Mouse (Mus musculus): ENCODE measurements around the gene Thumpd3. TPM values are rescaled to one million over a fixed set of nuclear protein-coding genes. Genes with fewer than 3 reads are reported as not detected.

Gene Thumpd3
- total RNA-seq, 2 experiments from 2014 or later, result 13.6 to 14.6 TPM

DNA sequence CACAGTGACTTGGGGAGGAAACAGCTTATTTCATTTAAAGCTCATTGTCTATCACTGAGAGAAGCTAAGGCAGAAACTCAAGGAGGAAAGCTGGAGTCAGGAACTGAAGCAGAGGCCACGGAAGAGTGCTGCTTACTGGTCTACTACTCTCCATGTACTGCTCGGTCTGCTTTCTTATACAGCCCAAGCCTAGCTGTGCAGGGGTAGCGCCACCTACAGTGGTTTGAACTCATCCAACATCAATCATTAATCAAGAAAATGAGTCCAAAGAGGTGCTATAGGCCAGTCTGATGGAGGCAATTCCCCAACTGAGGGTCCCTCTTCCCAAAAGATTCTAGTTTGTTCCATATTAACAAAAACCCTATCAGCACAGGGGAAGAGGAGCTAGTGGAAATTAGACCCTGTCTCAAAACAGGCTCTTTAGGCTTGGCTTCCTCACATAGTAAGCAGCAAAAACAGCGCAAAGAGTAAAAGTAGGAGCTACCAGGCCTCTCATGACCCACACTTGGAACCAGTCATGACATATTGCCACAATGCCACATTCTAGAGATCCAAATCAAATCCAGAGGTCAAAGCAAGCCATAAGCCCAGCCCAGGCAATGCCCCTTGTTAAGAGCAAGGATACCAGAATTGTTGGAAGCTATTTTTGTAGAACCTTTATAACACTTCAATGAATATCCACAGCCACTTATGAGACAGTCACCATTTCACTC is 9.4 kb upstream of the Thumpd3 start:
- DNase-seq, result no peak

DNA sequence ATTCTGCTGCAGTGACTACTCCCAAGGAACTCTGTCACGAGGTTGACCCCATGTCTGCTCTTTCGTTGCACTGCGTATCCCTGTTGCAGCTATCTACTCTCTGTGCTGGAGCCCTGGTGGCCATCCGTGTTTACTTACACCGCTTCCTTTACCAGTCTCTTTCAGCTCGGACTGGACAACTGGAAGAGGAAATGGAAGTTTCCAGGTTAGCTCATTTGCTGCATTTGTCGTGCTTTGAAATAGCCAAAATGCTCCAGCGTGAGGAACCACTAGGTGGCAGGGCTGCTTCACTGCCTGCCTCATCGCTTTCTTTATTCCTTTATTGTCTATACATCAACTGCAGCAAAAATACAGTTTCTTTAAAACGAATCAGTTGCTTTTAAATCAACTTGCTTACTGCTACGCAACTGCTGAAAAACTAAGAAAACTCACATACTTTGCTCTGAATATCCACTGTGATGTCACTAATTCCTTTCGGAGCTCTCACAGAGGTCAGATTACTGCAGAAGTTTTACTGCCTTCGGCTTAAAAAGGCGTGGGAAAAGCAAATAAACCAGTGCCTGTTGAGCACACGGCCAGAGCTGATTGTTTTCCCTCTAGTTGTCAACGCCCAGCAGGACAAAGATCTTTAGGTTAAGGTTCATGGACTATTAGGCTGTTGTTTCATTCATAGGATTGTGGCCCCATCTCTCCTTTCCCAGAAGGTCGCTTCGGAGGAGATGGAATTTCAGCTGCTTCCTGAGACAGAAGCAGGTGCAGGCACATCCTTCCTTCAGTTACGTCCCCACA is 7.9 kb upstream of the Thumpd3 start:
- DNase-seq, result peak; percentile 24

DNA sequence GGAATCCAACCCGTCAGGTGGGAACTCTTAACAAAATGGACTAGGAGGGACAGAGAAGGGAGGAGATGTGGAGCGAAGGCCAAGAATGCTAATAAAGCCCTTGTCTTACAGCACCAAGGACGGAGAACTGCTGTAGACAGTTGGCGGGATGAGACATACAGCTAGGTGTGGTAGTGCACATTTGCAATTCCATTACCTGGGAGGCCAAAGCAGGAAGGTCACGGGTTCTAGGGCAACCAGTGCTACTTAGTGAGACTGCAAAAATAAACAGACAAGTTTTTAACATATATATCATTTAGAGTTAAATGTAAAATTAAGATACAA is 7.3 kb upstream of the Thumpd3 start:
- no peak for DNase-seq

DNA sequence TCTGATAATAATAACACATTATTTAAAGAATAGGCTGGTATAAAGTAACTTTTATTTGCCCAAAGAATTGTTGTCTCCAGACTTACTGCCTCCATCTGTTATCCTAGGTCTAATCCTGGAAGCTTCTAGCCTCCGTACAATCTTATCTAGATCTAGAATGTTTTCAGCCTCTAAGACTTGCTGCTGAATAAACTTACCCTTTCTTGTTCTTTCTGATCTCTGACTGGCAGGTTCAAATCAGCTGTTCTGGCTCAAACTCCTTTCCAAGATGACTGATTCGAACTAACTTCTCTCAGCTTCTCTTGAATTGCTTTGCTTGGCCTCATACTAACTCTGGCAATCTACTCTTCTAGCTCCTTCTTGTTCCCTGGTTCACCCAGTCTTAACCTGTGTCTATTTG is 5.7 kb upstream of the Thumpd3 start:
- no peak for DNase-seq

DNA sequence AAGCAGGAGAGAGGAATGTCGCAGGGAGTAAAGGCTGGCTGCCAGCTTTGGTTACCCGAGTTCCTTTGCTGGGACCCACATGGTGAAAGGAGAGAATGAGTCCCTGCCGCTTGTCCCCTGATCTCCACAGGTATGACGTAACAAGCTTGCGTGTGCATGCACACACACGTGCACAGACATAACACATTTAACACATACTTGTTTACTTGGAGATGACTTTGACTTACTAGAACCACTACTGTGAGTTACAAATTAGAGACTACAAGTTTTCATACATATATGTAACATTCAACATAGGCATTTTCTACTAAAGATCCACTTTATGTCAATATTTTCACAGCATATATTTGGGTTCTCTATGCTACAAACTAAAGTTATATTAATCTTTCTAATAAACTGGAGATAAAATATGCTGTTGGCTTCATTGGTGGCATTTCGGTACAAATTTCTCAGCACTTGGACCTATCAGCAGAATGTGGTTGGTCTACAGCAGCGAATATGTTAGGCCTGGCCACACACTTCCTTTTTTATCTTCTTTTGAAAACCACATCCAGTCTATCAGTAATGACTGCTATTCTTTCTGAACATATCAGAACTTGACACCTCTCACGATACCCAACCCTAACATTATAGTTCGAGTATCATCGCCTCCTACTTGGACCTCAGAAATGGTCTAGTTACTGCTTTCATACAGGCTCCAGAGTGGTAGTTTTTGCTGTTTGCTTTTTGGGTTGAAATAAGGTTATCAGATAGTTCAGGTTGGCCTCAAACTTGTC is 4.6 kb upstream of the Thumpd3 start:
- no peak for DNase-seq

DNA sequence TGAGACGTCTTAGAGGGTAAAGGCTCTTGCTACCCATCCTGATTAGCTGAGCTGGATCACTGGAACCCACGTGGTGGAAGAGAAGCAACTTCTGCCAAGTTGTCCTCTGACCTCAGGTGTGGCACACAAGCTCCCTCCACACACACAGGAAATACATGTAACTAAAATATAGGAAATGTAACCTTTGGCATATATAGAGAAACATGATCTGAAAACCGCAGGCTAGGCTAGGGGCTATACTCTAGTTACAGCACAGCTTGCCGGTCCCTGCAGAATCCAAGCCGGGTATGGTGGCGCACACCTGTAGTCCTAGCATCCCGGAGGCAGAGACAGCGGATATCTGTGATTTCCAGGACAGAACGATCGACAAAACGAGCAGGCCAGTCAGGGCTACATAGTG is 450 bp upstream of the Thumpd3 start:
- peak; percentile 14 for DNase-seq

DNA sequence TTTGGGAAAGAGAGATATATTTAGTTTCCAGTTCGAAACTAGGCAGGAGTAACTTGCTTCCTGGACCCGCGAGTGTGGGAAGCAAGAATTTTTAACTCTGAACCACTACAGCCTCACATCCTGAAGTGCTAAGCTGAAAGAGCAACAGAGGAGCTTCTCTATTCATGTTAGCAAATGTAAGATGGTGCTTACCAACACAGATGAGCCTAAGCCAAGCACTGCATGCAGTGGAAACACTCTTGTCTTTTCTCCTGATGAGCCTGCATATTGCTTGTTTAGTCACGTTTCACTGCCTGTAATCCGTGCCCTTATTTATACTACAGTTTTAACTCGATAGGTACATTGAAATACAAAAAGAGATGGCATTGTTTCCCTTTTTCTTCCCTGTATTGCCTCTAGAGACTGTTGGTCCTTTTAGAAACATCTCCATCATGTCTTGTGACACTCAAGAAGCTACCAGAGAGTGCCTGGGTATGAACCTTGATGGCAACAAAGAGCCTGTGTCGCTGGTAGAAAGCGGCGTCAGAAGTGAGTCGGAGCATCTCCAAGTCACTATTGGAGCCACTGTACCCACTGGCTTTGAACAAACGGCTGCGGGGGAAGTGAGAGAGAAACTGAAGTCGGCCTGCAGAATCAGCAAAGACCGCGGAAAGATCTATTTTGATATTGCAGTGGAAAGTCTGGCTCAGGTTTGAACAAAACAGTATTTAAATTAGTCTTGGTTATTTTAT is 1.2 kb downstream of the Thumpd3 start:
- DNase-seq, result no peak

DNA sequence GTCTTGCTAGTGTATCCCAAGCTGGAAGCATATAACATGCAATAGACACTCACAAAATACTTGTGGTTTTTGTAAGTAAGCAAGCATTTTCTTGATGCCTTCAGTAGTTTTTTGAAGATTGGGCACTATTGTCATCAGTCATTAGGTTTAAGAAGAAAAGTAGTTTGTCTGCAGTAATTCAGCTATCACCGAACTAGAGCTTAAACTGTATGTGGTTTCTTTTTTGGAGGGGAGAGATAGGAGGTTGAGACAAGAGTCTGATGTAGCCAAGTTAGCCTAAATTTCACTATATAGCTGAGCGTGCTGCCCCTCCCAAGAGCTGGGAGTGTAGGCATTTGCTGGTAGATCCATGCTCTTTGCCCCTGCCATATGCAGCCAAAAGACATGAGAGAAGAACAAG is 2.3 kb downstream of the Thumpd3 start:
- no peak for DNase-seq

DNA sequence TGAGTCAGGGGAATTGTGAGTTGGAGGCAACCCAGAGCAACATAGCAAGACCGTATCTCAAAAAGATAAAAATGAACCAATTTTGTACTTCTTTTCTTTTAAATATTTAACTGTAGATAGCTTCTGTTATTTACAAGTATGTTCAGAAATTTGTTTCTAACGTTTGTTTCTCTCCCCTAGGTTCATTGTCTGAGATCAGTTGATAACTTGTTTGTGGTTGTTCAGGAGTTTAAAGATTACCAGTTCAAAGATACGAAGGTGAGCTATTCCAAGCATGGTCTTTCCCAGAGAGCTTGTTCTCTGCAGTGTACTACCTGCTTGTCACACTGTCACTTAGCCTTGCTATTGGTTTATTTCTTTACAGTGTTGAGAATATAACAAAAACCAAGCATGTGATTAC is 3.1 kb downstream of the Thumpd3 start:
- DNase-seq, result no peak

DNA sequence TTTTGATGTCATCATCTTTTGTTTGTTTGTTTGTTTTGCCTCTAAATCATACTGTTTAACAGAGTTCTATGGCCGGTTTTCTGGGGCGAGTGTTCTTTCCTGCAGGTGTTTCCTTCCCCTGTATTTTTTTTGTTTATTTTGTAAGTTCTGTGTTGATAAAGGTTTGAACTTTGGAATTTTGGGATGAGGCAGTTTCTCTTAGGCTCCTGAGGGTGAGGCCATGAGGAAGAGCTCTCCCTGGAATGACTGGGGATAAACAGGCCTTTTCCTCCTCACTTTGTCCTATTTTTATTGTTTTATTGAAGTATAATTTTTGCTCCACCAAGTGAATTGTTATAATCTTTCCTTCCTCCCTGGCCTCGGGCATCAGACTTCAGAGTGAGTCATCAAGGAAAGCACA is 6.9 kb downstream of the Thumpd3 start:
- DNase-seq, result no peak

DNA sequence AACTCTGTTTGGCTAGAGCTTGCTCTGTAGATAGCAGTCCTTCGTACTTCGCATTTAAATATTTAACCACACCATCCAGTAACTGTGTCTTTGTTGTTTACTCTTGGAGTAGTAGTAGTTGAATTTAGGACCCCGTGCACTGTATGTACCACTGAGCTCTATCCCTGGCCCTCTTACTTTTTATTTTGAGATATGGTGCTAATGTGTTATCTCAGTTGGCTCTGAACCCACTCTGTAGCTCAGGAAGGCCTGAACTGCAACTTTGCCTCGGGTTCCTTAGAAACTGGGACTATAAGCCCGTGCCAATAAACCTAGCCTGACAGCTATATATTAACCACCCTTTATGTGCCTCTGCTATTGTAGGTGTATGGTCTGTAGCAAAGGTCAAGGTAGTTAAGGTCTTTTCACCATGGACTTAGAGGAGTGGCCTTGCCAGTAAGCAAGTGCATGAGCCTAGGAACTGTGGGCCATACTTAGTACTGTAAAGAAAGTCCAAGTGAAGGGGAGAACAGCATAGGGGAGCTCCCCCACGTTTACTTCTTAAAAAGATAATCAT is 8.6 kb downstream of the Thumpd3 start:
- DNase-seq, result no peak

DNA sequence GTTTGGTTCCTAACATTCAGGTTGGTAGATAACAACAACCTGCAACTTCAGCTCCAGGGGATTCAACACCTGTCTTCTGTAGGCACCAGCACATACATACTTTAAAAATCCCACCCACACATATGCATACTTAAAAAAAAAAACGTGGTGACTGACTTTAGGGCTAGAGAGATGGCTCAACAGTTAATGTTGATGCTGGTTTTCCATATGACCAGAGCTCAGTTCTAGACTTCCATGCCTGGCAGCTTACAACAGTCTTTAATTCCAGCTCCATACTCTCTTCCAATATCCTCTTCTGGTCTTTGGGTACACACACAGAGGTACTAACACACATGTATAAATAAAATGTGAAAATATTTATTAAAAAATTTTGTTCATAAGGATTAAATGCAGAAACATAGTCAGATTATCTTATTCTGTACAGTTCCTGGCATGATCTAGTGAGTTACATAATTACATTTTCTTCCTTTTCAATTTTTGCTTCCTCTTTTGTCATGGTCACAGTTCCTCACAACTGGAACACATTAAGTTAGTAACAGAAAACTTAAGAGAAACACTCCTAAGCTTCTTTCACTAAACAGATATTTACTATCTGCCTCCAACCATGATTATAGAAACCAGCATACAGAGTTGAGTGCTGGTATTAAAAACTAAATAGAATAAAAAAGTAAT is 15.0 kb downstream of the Thumpd3 start:
- DNase-seq, result no peak

DNA sequence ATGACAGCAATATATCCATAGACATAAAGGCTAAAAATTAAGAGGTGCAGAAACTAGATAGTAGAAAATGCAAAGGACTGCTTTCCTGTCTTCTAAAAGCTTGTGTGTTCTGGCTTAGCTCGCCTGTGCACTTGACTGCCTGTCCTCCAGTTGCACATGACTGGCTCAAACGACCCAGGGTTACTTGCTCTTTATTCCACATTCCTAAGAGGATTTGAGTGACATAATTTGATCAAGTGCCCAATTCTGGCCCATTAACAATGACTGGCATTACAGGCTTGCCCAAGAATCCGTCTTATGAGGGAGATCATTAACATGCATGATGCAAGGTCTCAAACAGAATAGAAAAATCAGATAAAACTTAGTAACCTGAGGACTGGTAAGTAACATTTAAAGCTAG is 16.2 kb downstream of the Thumpd3 start:
- no peak for DNase-seq

DNA sequence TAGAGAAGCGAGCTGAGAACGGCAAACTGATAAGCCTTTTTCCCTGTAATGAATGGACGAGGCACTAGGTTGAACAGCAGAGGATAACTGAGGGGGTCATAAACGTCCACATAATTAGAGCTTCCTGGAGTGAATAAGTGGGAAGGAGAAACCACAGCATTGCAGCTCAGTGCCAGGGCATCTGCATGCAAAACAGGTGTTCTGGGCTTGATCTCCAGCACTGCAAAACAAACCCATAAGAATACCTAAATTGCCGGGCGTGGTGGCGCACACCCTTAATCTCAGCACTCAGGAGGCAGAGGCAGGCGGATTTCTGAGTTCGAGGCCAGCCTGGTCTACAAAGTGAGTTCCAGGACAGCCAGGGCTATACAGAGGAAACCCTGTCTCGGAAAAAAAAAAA is 17.3 kb downstream of the Thumpd3 start:
- DNase-seq, result no peak

DNA sequence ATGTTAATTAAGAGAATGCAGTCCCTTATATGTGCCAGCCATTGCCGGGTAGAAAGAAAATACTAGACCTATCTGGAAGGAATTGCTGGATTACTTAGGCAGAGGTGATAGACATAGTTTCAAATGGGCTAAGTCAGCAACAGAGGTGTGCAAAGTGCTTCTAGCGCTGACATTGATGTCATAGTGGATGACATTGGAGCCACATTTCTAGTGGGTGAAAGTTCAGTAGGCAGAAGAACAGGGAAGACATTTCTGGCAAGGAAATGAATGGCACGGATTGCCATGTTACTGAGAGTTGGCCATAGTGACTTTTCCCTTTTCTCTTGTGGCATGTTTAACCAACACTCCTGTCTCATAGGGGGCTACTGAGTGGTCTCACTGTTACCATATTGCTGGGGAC is 19.2 kb downstream of the Thumpd3 start:
- no peak for DNase-seq

DNA sequence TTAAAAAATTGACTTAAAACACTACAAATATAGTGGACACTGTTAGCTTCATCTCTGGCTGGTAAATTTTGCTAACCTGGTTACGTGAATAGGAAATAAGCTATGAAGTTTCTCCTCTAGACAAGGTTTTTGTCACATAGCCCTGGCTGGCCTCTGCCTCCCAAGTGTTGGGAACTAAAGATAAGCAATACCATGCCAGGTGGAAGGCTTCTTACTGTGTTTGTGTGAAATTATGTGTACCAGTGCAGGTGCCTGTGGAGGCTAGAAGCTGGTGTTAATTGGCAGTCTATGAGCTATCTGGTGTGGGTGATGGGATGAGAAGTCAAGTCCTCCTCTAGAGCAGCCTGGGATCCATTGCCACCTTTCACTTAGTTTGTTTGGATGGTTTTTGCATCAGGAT is 23.1 kb downstream of the Thumpd3 start:
- DNase-seq, result no peak

DNA sequence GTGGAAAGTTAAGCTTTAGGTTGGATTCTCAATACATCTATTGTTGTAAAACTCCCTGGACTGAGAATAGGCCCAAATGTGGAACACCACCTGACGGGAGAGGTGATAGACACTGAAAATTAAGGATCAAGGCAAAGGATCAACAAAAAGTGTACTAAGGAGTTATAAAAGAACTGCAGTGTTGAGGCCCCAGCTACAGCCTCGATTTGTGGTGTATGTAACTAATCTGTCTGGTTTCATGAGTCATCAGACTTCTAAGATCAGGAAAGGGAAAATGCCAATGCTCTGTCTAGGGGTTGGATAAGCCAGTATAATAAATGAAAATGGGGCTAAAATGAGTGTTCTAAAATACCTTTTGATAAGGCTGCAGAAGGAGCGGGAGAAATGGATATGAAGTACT is 29.2 kb downstream of the Thumpd3 start:
- DNase-seq, result no peak

DNA sequence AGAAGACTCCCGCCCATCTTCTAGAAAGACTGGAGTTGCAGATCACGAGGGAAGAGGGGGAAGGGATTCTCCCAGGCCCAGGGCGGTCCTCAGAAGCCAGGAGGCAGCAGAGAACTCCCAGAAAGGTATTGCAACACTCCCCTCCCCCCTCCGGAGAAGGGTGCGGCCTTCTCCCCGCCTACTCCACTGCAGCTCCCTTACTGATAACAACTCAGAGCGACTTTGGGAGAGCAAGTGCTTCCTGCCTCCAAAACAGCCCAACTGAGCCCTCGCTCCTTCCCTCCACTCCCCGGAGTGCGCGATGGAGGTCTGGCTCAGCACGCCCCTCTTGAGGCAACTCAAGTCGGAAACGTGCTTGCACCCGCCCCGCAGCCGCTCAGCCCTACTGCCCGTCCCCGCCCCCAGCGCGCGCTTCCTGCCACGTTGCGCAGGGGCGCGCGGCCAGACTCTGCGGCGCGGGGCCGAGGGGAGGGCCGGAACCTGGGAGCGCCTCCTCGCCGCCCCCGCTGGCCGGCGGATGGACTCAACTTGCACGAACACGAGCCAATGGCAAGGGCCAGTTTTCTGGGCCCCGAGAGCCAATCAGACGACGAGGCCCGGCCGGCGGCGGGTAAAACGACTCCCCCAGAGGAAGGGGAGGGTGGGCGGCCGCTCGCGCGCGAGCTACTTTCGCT is 30.1 kb downstream of the Thumpd3 start:
- peak; percentile 99 for DNase-seq

DNA sequence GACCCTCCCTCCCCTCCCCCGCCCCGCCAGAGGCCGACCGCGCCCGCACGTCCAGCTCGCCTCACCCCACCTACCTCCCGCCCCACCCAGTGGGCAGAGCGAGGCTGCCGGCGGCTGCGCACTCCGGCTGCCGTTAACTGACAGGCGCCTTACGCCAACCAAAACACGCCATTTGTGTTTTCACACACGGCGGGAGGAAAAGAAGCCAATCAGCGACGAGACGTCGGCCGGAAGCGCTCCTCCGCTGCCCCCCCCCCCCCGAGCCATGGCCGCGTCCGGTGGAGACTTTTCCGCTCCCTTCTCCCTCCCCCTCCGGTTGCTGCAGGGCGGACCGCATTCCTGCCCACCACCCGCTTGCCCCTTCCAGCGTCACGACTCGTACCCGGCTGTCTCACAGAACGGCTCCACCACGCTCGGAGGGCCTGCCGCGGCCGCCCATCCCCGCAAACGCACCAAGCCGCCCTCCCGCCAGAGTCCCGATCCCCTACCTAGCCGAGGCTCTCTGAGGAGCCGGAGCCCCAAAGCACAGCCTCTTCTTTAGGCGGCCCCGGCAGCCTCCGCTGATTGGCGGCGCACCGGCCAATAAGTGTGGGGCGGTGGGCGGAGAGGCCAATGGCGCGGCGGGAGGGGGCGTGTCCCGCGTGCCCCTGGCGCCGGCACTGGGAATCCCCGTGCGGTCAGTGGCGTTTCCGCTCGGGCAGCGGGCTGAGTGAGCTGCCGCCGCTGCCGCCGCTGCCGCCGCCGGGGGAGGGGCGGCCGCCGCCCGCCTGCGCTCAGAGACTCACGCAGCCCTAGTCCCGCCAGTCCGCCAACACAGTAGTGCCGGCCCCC is 30.9 kb downstream of the Thumpd3 start, which contains the start of gene Setd5:
Gene Setd5 (plus strand): TSS at position 680 of the 831 bp plus-strand sequence.
- peak; percentile 99 for DNase-seq

DNA sequence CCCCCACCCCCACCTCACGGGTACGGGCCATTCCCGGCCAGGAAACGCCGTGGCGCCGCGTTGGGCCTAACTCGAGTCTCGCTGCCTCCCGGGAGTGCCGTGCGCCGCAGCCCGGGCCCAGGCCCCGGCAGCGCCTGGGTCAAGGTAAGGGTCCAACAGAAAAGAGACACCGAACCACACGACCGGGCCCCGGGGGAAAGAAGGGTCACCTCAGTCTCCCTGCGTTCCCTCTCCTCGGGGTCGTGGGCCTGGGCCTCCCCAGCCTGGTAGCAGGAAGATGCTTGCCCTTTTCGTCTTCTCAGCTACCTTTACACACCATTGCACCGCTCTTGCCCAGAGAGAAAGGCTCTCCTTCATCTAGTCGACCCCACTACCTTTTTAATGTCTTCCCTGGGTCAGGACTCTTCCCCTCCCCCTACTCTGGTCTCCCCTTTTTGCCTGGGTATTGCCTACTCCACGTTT is 31.6 kb downstream of the Thumpd3 start:
- no peak for DNase-seq

All from gastrocnemius, postnatal 25 days (tissue).